Mouse (Mus musculus) ovary, postnatal 14 days (tissue): ENCODE data around the gene Trabd2b.

Experiments used
- DNase-seq: peaks from one replicate; pipeline ENCODE4 v3.0.0; 2022; ENCODE audit warnings: low spot score

Gene Trabd2b

GRCm38 (mm10) chr4:114605670-114606069 is 199.1 kb downstream of the Trabd2b start:
- DNase-seq: no peak

- no peak for DNase-seq
Observed at GRCm38 (mm10) chr4:114607873-114608272, 201.3 kb downstream of the Trabd2b start.

GRCm38 (mm10) chr4:114609297-114609696 is 202.8 kb downstream of the Trabd2b start:
- DNase-seq: no peak

GRCm38 (mm10) chr4:114611166-114611929 is 204.8 kb downstream of the Trabd2b start:
- DNase-seq: no peak

GRCm38 (mm10) chr4:114612032-114612431 is 205.5 kb downstream of the Trabd2b start:
- no peak for DNase-seq

- no peak for DNase-seq
Observed at GRCm38 (mm10) chr4:114612827-114613226, 206.3 kb downstream of the Trabd2b start.

GRCm38 (mm10) chr4:114614086-114614485 is 207.6 kb downstream of the Trabd2b start:
- DNase-seq: no peak

- no peak for DNase-seq
Observed at GRCm38 (mm10) chr4:114615765-114616164, 209.2 kb downstream of the Trabd2b start.

- DNase-seq: no peak
Observed at GRCm38 (mm10) chr4:114622929-114623328, 216.4 kb downstream of the Trabd2b start.

- DNase-seq: no peak
Observed at GRCm38 (mm10) chr4:114624114-114624910, 217.8 kb downstream of the Trabd2b start.

- no peak for DNase-seq
Observed at GRCm38 (mm10) chr4:114625357-114625756, 218.8 kb downstream of the Trabd2b start.

GRCm38 (mm10) chr4:114625920-114626319 is 219.4 kb downstream of the Trabd2b start:
- DNase-seq: no peak

- no peak for DNase-seq
Observed at GRCm38 (mm10) chr4:114627674-114628293, 221.3 kb downstream of the Trabd2b start.

GRCm38 (mm10) chr4:114635889-114636288 is 229.4 kb downstream of the Trabd2b start:
- DNase-seq: peak; percentile 75

- DNase-seq: no peak
Observed at GRCm38 (mm10) chr4:114636324-114636723, 229.8 kb downstream of the Trabd2b start.

GRCm38 (mm10) chr4:114637120-114637519 is 230.6 kb downstream of the Trabd2b start:
- DNase-seq: no peak

GRCm38 (mm10) chr4:114642469-114642868 is 235.9 kb downstream of the Trabd2b start:
- no peak for DNase-seq

- DNase-seq: no peak
Observed at GRCm38 (mm10) chr4:114643679-114644208, 237.2 kb downstream of the Trabd2b start.

- no peak for DNase-seq
Observed at GRCm38 (mm10) chr4:114645341-114645740, 238.8 kb downstream of the Trabd2b start.

GRCm38 (mm10) chr4:114646825-114647681 is 240.5 kb downstream of the Trabd2b start:
- DNase-seq: no peak

GRCm38 (mm10) chr4:114647689-114648088 is 241.2 kb downstream of the Trabd2b start:
- DNase-seq: peak; percentile 73
